Mouse (Mus musculus) natural killer cell, adult 2 months (primary cell): ENCODE results near the gene Tespa1.
"Not testable (repeated sequence)": the region's sequence is repeated elsewhere in the genome, so short reads cannot be mapped to it uniquely, and the experiment has no call there.

ENCODE experiments used
- DNase-seq, 2 experiments: peaks; one replicate each; pipeline ENCODE4 v3.0.0; 2022; ENCODE audit warnings: low spot score in 2 of 2

The Tespa1 gene

DNA sequence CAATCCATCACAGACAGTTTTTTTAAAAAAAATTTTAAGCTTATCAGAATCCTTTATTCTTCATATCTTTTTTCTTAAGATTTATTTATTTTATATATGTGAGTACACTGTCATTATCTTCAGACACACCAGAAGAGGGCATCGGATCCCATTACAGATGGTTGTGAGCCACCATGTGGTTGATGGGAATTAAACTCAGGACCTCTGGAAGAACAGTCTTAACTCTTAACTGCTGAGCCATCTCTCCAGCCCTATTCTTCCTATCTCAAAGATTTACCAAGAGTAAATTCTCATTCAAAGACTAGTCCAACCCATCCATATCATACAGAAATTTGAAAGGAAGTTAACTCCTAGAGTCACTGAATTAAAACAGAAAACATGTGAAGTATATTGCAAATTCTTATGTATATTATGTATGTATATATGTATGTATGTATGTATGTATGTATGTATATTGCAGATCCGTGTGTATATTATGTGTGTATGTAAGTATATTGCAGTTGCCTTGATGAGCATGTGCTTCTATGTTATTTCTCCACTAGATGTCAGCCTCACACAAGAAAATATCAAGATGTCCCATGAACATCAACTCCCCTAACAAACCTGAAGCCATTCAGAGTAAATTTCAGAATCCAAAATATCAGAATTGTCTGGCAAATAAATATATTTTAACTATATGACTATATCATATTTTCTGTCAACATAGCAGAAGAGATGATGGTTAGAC lies 40.9 kb downstream of the Tespa1 start:
- DNase-seq, result no peak

GRCm38 (mm10) chr10:130364766-130365165 lies 42.1 kb downstream of the Tespa1 start:
- no peak for DNase-seq

- DNase-seq, result no peak
Observed at GRCm38 (mm10) chr10:130368384-130368783, 45.7 kb downstream of the Tespa1 start.

- no peak for DNase-seq
Observed at GRCm38 (mm10) chr10:130370005-130370682, 47.5 kb downstream of the Tespa1 start.

GRCm38 (mm10) chr10:130371644-130372043 lies 49.0 kb downstream of the Tespa1 start:
- no peak for DNase-seq

DNA sequence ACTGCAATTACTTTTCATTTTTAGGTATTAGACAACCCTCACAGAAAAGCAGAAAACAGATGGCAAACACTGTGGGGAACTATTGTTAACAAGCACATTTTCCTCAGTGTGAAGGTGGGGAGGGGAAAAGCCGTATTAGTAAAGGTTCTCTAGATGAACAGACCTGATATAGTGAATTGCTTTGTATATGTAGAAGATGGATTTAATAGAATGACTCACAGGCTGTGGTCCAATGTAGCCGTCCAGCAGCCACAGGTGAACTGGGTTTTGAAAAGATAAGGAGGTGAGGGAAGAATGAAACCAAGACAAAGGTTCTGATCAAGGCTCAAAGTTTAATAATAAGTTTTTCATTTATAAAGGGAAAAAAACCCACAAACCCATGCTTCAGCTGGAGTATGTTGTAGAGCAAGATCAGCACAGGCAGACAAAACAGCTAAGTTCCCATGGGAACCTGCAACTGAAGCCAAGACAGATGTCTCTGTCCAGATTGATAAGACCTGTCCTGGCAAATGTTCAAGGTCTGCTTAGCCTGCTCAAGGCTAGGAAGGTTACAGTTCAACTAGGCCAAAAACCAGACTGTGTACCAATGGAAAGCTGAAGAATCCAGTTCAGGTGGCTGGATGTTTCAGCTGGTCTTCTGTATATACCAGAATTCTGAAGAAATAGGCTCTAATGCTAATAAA lies 50.0 kb downstream of the Tespa1 start:
- DNase-seq, result no peak

DNA sequence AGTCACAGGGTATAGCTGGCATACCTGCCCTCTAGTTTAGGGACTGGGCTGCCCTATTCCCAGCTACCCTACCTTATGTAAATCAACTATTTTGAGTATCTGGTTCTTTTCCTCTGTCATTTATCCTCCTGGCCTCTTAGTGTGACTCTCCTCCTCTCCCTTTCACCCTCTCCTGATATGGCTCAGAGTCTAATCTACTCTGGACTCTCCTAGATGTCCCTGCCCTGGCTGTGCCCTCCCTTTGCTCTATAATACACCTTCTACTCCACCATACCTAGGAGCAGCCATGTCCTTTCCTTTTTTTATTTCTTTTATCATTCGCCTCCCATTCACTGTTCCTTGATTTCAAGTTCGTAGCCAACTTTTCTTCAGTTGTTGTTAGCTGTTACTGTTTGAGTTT lies 52.5 kb downstream of the Tespa1 start:
- no peak for DNase-seq

- no peak for DNase-seq
Observed at GRCm38 (mm10) chr10:130394232-130394631, 71.6 kb downstream of the Tespa1 start, which contains the start of gene Vmn2r84. TSS of gene Vmn2r84 (minus strand) at chr10:130394332.

GRCm38 (mm10) chr10:130412167-130412698 lies 89.6 kb downstream of the Tespa1 start:
- not testable (repeated sequence) for DNase-seq
